In the genomic region with DNA sequence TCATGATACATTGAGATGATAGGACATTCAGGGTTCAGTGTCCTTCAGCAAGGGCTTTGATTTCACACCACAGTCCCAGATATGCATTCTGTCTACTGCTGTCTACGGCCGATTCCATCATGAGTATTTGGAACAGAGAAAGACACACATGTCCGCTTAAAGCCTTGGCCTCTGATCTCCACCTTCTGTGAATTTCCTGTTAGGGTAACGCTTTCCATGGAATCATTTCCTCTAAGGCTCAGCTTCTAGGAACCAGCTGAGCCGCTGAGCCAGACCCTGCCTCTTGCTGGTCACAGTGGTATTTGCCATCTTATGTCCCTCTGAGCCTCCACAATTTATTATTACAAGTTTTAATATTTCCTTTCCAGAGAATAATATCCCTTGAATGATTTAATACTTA, we compare ENCODE assay signal across 24 mouse cellular contexts.
DNase-seq lines count a peak whose midpoint lies in the region; ATAC-seq and TF ChIP-seq lines count a peak whose summit lies in the region.
"Had no signal": no experiment of that assay in that cellular context is flagged by ENCODE, and none has a peak within 500 bp of the region (broad histone marks: within the 10 kb centered on the region; RNA-seq: fewer than 3 reads in every experiment).

No protein-coding gene starts in this region.

- no peak overlapping the region for H3K4me3 ChIP-seq in heart, postnatal 0 days (ENCODE audit: low read depth, low read length)
- no peak overlapping the region for H3K4me3 ChIP-seq in heart, embryonic 10.5 days
- no peak overlapping the region for H3K4me3 ChIP-seq in layer of hippocampus, adult 2 months
- no peak overlapping the region for H3K4me3 ChIP-seq in neural tube, embryonic 13.5 days
- H3K4me3 ChIP-seq: embryonic facial prominence, embryonic 13.5 days; erythroblast, embryonic 14.5 days; forebrain, embryonic 12.5 days; limb, embryonic 13.5 days; liver, embryonic 12.5 days had no signal

- H3K9ac ChIP-seq in heart, postnatal 0 days (replicated peaks; ENCODE audit: low read depth, low read length), result no peak overlapping the region
- no peak overlapping the region for H3K9ac ChIP-seq in neural tube, embryonic 13.5 days
- H3K9ac ChIP-seq: embryonic facial prominence, embryonic 13.5 days; forebrain, embryonic 12.5 days; limb, embryonic 13.5 days; liver, embryonic 12.5 days had no signal

- no peaks in the 10 kb centered on the region for H3K9me3 ChIP-seq in heart, postnatal 0 days (replicated peaks; ENCODE audit: control insufficient read depth, low read length)
- H3K9me3 ChIP-seq in heart, embryonic 10.5 days, result no peaks in the 10 kb centered on the region
- no peaks in the 10 kb centered on the region for H3K9me3 ChIP-seq in neural tube, embryonic 13.5 days
- H3K9me3 ChIP-seq: embryonic facial prominence, embryonic 13.5 days; forebrain, embryonic 12.5 days; limb, embryonic 13.5 days; liver, embryonic 12.5 days had no signal

- TF ChIP-seq CTCF in heart, postnatal 0 days (IDR thresholded peaks at IDR 0.05; ENCODE audit: low read depth), result no peak
- TF ChIP-seq CTCF in layer of hippocampus, adult 2 months (conservative IDR thresholded peaks at IDR 0.05), result no peak

- H3K27me3 ChIP-seq in heart, postnatal 0 days (ENCODE audit: control insufficient read depth, insufficient read depth, low read length), result no peaks in the 10 kb centered on the region
- no peaks in the 10 kb centered on the region for H3K27me3 ChIP-seq in heart, embryonic 10.5 days (ENCODE audit: insufficient read depth, poor library complexity, severe bottlenecking)
- H3K27me3 ChIP-seq in neural tube, embryonic 13.5 days, result no peaks in the 10 kb centered on the region
- H3K27me3 ChIP-seq: embryonic facial prominence, embryonic 13.5 days; forebrain, embryonic 12.5 days; liver, embryonic 12.5 days had no signal

- peak; percentile 91 for DNase-seq in heart, adult 11 months
- DNase-seq in heart, postnatal 14 days, result no peak
- peak; percentile 48 for DNase-seq in heart, postnatal 0 days (ENCODE audit: low spot score)
- DNase-seq in heart, embryonic 10.5 days (ENCODE audit: low spot score), result no peak
- no peak for DNase-seq in layer of hippocampus, adult 2 months (ENCODE audit: low spot score in 2 of 2)
- no peak for DNase-seq in layer of hippocampus, postnatal 36 days
- no peak for DNase-seq in neural tube, embryonic 10.5 days (ENCODE audit: extremely low spot score, low spot score)
- DNase-seq: adrenal gland, postnatal 10 days; cerebellum, adult 8-10 months; cerebellum, postnatal 36 days; embryo, embryonic 11 days; kidney, adult 9 months; kidney, postnatal 36 days; lung, adult 2 months; lung, postnatal 4 days; thymus, adult 2 months; thymus, postnatal 4 days had no signal

- H3K27ac ChIP-seq in heart, postnatal 0 days (ENCODE audit: low read depth), result peak overlapping the region; percentile 39
- no peak overlapping the region for H3K27ac ChIP-seq in heart, embryonic 10.5 days
- peak overlapping the region; percentile 57; the same call in 1 of the 2 replicates for H3K27ac ChIP-seq in layer of hippocampus, adult 2 months
- peak overlapping the region; percentile 35 for H3K27ac ChIP-seq in neural tube, embryonic 13.5 days (replicated peaks)
- H3K27ac ChIP-seq: embryonic facial prominence, embryonic 13.5 days; forebrain, embryonic 12.5 days; limb, embryonic 13.5 days; liver, embryonic 12.5 days; stomach, postnatal 0 days had no signal

- ATAC-seq in heart, postnatal 0 days (ENCODE audit: insufficient read depth, low read depth), result no peak
- ATAC-seq in neural tube, embryonic 13.5 days (ENCODE audit: low read depth), result peak; percentile 38; the same call in 1 of the 2 replicates
- ATAC-seq: liver, embryonic 12.5 days had no signal

- 60% methylated on average over 5 of the region's 5 CpGs for WGBS in heart, postnatal 0 days
- WGBS in heart, embryonic 10.5 days, result 77% methylated on average over 5 of the region's 5 CpGs
- 65% methylated on average over 5 of the region's 5 CpGs for WGBS in neural tube, embryonic 13.5 days

- H3K36me3 ChIP-seq in heart, postnatal 0 days (replicated peaks; ENCODE audit: control insufficient read depth, insufficient read depth, low read length), result peaks cover 92% of the 10 kb centered on the region
- peaks cover 87% of the 10 kb centered on the region for H3K36me3 ChIP-seq in heart, embryonic 10.5 days
- no peaks in the 10 kb centered on the region for H3K36me3 ChIP-seq in neural tube, embryonic 13.5 days
- H3K36me3 ChIP-seq: embryonic facial prominence, embryonic 13.5 days; forebrain, embryonic 12.5 days; limb, embryonic 13.5 days had no signal

- TF ChIP-seq EP300 in heart, postnatal 0 days (IDR thresholded peaks at IDR 0.05; ENCODE audit: low read depth), result no peak

- no peak overlapping the region for H3K4me2 ChIP-seq in heart, postnatal 0 days (ENCODE audit: low read depth, low read length)
- no peak overlapping the region for H3K4me2 ChIP-seq in neural tube, embryonic 13.5 days
- H3K4me2 ChIP-seq: embryonic facial prominence, embryonic 13.5 days; forebrain, embryonic 12.5 days; limb, embryonic 13.5 days; liver, embryonic 12.5 days had no signal

- intact Hi-C loops in heart, postnatal 14 days (cut with DNase I), result no loop called here

- H3K4me1 ChIP-seq in heart, postnatal 0 days (ENCODE audit: control insufficient read depth, insufficient read depth), result peaks cover 43% of the 10 kb centered on the region
- peaks cover 40% of the 10 kb centered on the region for H3K4me1 ChIP-seq in heart, embryonic 10.5 days
- peaks cover 19% of the 10 kb centered on the region for H3K4me1 ChIP-seq in neural tube, embryonic 13.5 days (replicated peaks)
- H3K4me1 ChIP-seq: forebrain, embryonic 12.5 days; liver, embryonic 12.5 days had no signal

Comparison
In these comparisons a context has a peak if more than half of its experiments do, and no peak if none do; other contexts are left out.
1. DNase-seq: peak in heart, adult 11 months (single experiment) and heart, postnatal 0 days (single experiment); none in heart, postnatal 14 days (0 of 2), heart, embryonic 10.5 days (single experiment), layer of hippocampus, adult 2 months (0 of 2), layer of hippocampus, postnatal 36 days (0 of 2) and neural tube, embryonic 10.5 days (single experiment).